13 mouse cellular contexts compared by ENCODE assay signal in genomic region chr3:144574256-144574655, GRCm38 (mm10).
"Had no signal": no experiment of that assay in that cellular context is flagged by ENCODE, and none has a peak within 500 bp of the region (broad histone marks: within the 10 kb centered on the region; RNA-seq: fewer than 3 reads in every experiment).

No protein-coding gene starts in this region.

- H3K9ac ChIP-seq: hindbrain, embryonic 15.5 days; limb, embryonic 12.5 days; liver, embryonic 15.5 days; midbrain, embryonic 12.5 days; neural tube, embryonic 15.5 days had no signal

- H3K27me3 ChIP-seq: hindbrain, embryonic 15.5 days; limb, embryonic 12.5 days; liver, embryonic 15.5 days; midbrain, embryonic 12.5 days; neural tube, embryonic 15.5 days had no signal

- H3K27ac ChIP-seq: hindbrain, embryonic 15.5 days; kidney, postnatal 0 days; limb, embryonic 12.5 days; liver, embryonic 15.5 days; midbrain, embryonic 12.5 days; neural tube, embryonic 15.5 days; stomach, postnatal 0 days had no signal

- H3K9me3 ChIP-seq: hindbrain, embryonic 15.5 days; limb, embryonic 12.5 days; liver, embryonic 15.5 days; midbrain, embryonic 12.5 days; neural tube, embryonic 15.5 days had no signal

- H3K4me3 ChIP-seq: hindbrain, embryonic 15.5 days; limb, embryonic 12.5 days; liver, embryonic 15.5 days; midbrain, embryonic 12.5 days; neural tube, embryonic 15.5 days had no signal

- H3K4me2 ChIP-seq: hindbrain, embryonic 15.5 days; limb, embryonic 12.5 days; liver, embryonic 15.5 days; midbrain, embryonic 12.5 days; neural tube, embryonic 15.5 days had no signal

- DNase-seq: kidney, adult 8-10 months; kidney, postnatal 36 days; right cerebral cortex, adult 18-20 months; right cerebral cortex, postnatal 25 days; thymus, postnatal 4 days had no signal

- ATAC-seq: intestine, postnatal 0 days had no signal
